Mouse (Mus musculus): ENCODE results near the gene 4930470P17Rik. TPM values are rescaled to one million over a fixed set of nuclear protein-coding genes. Genes with fewer than 3 reads are reported as not detected.

4930470P17Rik gene
- polyA plus RNA-seq, 1 experiment = not detected

- DNase-seq (ENCODE audit: extremely low spot score in 1 of 2, low spot score in 1 of 2) = no peak
Measured at GRCm38 (mm10) chr2:170584678-170585077, 17.1 kb downstream of the 4930470P17Rik start.

- peak in 1 of 2 experiments; percentile 13 for DNase-seq (ENCODE audit: extremely low spot score in 1 of 2, low spot score in 1 of 2)
Measured at GRCm38 (mm10) chr2:170579551-170579950, 22.3 kb downstream of the 4930470P17Rik start.

DNA sequence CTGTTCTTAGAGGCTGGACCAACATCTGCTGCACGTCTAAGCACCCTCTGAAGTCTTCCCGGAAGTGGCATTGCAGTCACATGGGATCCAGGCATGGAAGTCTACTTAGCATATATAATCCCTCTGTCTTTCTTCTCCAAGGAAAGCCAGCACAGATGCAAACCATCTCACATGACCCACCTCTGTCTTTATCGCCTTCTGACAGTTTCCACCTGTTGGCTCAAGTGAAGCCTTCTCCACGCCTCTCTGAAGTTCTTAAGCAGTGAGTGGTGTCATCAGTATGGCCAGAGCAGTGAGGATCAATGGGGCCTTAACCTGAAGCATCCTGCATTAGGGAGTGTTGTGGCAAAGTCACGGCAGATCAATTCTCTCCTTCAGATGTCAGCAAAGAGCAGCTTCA lies 23.2 kb downstream of the 4930470P17Rik start:
- DNase-seq (ENCODE audit: extremely low spot score in 1 of 2, low spot score in 1 of 2) = no peak

DNA sequence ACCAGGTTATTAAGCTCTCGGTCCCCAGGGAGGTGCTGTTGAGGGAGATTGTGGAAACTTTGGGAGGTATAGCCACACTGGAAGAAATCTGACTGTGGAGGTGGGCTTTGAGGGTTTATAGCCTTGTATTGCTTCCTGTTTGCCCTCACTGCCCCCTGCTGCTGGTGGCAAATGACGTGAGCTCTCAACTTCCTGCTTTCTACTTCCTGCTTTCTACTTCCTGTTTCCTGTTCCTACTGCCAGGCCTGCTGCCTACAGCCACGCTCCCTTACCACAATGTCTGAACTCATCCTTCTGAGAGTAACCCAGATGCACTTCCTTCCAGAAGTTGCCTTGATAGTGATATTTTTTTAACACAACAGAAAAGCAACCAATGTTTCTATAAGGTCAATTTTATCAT lies 24.3 kb downstream of the 4930470P17Rik start:
- DNase-seq (ENCODE audit: extremely low spot score in 1 of 2, low spot score in 1 of 2) = no peak

- DNase-seq (ENCODE audit: extremely low spot score in 1 of 2, low spot score in 1 of 2) = no peak
Measured at GRCm38 (mm10) chr2:170576077-170576476, 25.7 kb downstream of the 4930470P17Rik start.

- DNase-seq (ENCODE audit: extremely low spot score in 1 of 2, low spot score in 1 of 2) = peak in 1 of 2 experiments; percentile 37
Measured at GRCm38 (mm10) chr2:170564995-170565394, 36.8 kb downstream of the 4930470P17Rik start.

- DNase-seq (ENCODE audit: extremely low spot score in 1 of 2, low spot score in 1 of 2) = no peak
Measured at GRCm38 (mm10) chr2:170563956-170564855, 37.6 kb downstream of the 4930470P17Rik start.

GRCm38 (mm10) chr2:170552088-170552487 lies 49.7 kb downstream of the 4930470P17Rik start:
- DNase-seq (ENCODE audit: extremely low spot score in 1 of 2, low spot score in 1 of 2) = no peak

DNA sequence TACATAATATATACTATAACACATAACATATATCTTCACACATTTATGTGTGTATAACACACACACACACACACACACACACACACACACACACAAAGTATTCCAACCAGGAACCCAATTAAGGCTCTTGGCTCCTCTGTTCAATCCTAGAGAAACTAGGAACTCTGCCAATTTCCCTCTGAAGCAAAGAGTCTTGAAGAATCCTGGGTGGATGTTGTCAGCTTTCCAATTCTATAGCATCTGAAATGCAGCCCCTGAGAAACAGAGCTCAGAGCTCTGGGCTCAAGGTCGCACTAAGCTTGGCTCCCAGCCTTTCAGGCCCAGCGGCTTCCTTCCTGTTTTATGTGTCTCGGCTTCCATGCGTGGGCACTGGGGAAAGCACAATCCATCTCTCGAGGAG lies 51.6 kb downstream of the 4930470P17Rik start:
- peak; percentile 27 to 77 for DNase-seq (ENCODE audit: extremely low spot score in 1 of 2, low spot score in 1 of 2)

- no peak for DNase-seq (ENCODE audit: extremely low spot score in 1 of 2, low spot score in 1 of 2)
Measured at GRCm38 (mm10) chr2:170549146-170549545, 52.7 kb downstream of the 4930470P17Rik start.

DNA sequence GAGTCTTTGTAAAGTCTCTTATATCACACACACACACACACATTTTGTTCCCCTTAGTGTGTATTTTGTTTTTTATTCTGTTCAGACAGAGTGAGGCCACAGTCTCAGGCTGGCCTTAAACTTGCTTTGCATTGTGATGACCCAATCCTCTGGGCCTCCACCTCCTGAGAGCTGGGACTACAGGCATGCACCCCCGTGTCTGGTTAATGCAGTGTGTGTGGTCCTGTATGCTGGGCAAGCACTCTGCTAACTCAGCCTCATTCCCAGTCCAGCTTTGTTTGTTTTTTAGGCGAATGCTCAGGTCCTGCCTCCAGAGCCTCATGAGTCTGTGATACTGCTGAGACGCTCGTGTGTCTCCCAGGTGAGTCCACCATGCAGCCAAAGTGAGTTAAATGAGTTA lies 53.8 kb downstream of the 4930470P17Rik start:
- DNase-seq (ENCODE audit: extremely low spot score in 1 of 2, low spot score in 1 of 2) = no peak

- no peak for DNase-seq (ENCODE audit: extremely low spot score in 1 of 2, low spot score in 1 of 2)
Measured at GRCm38 (mm10) chr2:170547526-170547925, 54.3 kb downstream of the 4930470P17Rik start.

- DNase-seq (ENCODE audit: extremely low spot score in 1 of 2, low spot score in 1 of 2) = no peak
Measured at GRCm38 (mm10) chr2:170545745-170546144, 56.1 kb downstream of the 4930470P17Rik start.

- no peak for DNase-seq (ENCODE audit: extremely low spot score in 1 of 2, low spot score in 1 of 2)
Measured at GRCm38 (mm10) chr2:170544950-170545349, 56.9 kb downstream of the 4930470P17Rik start.

- DNase-seq (ENCODE audit: extremely low spot score in 1 of 2, low spot score in 1 of 2) = no peak
Measured at GRCm38 (mm10) chr2:170544159-170544558, 57.7 kb downstream of the 4930470P17Rik start.

GRCm38 (mm10) chr2:170543625-170544024 lies 58.2 kb downstream of the 4930470P17Rik start:
- DNase-seq (ENCODE audit: extremely low spot score in 1 of 2, low spot score in 1 of 2) = no peak

DNA sequence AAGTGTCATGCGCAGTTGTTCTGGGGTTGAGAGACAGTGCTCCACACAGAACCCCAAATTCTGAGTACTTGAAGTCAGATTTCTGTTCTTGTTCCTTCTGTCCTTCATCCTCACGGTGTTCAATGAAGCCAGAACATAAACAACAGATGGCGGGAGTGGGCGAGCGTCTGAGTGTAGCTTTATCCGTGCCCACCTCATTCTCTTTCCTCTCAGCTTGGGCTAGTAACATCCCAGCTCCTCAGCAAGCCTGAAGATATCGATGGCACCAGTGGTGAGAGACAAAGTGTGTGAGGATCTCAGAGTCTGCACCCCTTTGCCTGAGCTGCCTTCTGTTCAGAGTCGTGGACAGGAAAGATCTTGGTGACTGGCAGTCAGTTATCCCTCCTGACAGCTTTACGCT lies 62.6 kb downstream of the 4930470P17Rik start:
- peak; percentile 42 to 80 for DNase-seq (ENCODE audit: extremely low spot score in 1 of 2, low spot score in 1 of 2)

DNA sequence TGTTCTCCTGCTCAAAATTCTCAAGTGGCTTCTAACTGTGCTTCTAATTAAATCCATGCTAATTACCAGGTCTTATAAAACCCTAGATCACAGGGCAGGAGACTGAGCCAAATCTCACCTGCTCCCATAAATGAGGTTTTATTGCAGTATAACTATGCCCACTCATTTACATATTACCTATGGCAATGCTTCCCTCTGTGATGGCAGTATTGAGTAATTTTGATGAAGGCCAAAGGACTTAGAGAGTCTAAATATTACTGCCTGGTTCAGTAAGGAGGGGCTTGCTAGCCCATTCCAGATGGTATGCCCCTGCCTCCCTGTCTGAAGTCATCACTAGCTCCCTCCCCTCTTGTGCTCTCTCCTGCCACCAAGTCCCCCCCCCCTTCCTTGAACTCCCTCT lies 66.0 kb downstream of the 4930470P17Rik start:
- DNase-seq (ENCODE audit: extremely low spot score in 1 of 2, low spot score in 1 of 2) = no peak

GRCm38 (mm10) chr2:170534803-170535174 lies 67.0 kb downstream of the 4930470P17Rik start:
- DNase-seq (ENCODE audit: extremely low spot score in 1 of 2, low spot score in 1 of 2) = no peak

- DNase-seq (ENCODE audit: extremely low spot score in 1 of 2, low spot score in 1 of 2) = peak in 1 of 2 experiments; percentile 21
Measured at GRCm38 (mm10) chr2:170534116-170534802, 67.6 kb downstream of the 4930470P17Rik start.

DNA sequence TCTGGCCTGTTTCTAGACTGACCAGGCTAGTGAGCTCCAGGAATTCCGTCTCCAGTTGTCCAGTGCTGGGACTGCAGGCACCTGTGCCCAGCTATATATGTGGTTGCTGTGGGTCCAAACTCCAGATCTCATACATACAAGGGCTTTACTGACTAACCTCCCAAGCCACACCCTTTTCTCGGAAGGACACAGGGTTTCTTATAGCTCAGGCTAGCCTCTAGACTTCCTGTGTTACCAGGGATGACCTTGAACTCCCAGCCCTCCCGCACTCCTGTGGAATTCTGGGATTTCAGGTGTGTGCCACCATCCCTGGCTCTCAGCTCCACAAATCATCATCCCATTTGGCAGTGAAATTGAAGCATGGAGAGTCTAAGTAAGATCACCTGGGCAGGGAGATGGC lies 71.6 kb downstream of the 4930470P17Rik start:
- DNase-seq (ENCODE audit: extremely low spot score in 1 of 2, low spot score in 1 of 2) = no peak

- DNase-seq (ENCODE audit: extremely low spot score in 1 of 2, low spot score in 1 of 2) = no peak
Measured at GRCm38 (mm10) chr2:170529766-170530165, 72.1 kb downstream of the 4930470P17Rik start.

Measured in frontal cortex, adult 2 months (tissue).